Mouse (Mus musculus) left cerebral cortex, adult 9 months (tissue): ENCODE data around the gene Gpr12.
"Not testable (repeated sequence)": the region's sequence is repeated elsewhere in the genome, so short reads cannot be mapped to it uniquely, and the experiment has no call there.

ENCODE experiments used
- DNase-seq, 2 experiments: peaks; one replicate each; pipeline ENCODE4 v3.0.0; 2022; ENCODE audit warnings: low spot score in 2 of 2

Gene Gpr12

DNA sequence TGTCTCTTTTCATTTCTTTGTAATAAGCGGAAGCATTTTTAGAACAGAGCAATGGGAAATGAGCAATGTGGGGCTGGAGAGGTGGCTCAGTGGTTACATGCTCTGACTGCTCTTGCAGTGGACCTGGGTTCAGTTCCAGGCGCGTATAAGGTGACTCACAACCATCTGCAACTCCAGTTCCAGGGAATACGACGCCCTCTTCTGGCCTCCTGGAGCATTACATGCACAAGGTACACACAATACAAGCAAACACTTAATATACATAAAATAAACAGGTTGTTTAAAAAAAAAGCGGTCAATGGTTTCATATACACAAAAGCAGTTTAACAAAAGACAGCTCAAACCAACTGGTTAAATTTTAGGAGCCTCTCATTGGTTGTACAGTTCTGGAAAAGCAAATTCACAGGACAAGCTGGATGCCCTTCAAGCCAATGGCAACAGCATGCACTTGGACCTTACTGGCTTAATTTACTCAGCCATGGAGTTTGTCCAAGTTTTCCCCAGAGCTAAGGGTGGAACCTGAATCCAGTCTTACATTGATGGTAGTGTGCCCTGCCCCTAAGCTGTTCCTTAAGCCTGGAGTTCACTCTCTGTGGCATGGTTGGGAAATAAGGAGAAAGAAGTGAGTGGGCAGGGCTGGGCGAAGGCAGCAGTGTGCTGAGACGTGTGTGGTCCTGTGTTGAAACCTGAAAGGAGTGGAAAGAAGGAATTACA, 1.5 kb upstream of the Gpr12 start:
- DNase-seq, result no peak

DNA sequence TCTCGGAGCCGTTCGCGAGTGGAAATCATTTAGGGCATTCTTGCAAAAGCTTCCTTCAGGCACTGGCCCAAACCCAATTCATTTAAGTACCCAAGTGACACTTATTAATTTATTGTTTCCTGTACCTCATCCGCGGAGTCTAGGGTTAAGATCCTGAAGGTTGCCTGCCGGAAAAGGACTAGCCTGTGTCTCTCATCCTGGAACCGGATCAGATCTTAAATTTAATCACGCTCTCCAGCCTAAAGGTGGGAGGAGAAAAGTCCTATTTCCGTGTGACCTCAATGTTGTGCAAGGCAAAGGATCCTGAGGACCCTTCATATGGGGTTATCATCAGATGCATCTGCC, 240 bp upstream of the Gpr12 start:
- no peak for DNase-seq

DNA sequence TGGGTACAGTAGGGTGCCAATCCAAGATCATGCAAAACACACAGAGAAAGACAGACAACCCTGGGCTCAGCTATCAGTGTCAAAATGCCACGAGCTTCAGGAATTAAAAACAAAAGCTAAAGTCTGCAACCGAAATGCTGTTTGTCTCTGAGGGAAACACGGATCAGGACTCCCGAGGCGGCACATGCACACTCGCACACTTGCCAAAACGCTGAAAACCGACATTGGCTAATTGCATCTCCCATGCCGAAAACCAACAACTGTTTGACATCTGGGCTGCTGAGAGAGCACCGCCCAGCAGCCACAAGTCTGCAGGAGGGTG, 922 bp downstream of the Gpr12 start:
- DNase-seq, result peak in 1 of 2 experiments; percentile 22

DNA sequence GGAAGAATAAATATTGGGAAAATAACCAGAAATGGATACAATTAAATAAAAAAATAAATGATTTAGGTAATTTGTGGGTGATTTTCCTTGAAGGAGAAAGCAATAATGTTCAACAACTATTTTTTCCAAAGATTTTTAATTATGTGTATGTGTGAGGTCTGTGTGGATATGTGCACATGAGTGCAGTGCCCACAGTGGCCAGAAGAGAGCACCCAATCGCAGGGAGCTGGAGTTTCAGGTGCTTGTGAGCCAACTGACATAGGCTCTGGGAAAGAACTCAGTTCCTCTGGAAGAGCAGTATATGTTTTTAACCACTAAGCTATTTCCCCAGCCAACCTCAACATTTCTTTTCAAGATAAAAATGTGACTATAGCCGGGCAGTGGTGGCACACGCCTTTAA, 8.4 kb downstream of the Gpr12 start:
- no peak for DNase-seq

DNA sequence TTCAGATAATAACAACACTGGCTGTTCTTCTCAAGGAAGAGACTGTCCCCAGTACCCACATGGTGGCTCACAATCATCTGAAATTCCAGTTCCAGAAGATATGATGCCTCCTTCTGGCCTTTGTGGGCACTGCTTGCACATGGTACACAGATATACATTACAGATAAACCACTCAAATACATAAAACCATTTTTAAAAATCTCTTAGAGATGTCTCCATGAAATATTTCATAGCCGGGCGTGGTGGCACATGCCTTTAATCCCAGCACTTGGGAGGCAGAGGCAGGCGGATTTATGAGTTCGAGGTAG, 12.3 kb downstream of the Gpr12 start:
- DNase-seq, result not testable (repeated sequence)

DNA sequence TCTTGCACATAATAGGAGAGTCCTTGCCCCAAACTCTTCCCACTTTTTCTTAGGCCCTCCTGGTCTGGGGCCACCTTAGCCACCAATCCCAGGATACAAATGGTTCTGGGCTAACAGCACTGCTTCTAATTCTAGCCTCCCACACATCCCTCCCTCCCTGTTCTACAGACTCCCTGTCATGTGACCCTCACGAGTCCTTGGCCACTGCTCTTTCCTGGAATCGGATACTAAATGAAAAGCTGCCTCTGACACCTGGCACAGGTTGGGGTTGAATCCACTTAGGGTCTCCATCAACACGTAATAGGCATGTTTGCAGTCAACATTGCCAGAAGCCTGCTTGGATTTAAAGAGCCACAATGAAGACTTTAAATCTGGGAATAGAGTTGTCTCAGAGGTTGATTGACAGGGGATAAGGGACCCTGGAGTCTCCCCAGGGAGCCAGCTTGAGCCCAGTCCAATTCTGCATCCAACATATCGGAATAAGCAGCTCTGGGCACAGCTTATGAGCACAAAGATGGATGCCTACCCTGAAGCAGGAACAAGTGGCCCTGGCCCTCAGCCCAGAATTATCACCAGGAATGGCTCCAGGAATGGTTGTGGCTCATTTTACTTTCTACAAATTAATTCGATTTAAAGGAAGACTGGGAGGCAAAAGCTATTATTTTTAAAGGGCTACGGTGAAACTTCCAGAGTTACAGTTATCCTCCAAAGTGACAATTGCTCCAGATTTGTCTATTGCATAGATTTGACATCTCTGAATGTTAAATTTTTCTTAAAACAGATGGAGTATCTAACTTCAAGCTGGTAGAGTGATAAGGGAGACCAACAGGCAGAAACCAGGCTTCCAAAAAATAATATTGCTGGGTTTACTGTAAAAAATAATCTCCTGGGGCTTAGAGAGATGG, 13.0 kb downstream of the Gpr12 start:
- peak in 1 of 2 experiments; percentile 81 for DNase-seq

DNA sequence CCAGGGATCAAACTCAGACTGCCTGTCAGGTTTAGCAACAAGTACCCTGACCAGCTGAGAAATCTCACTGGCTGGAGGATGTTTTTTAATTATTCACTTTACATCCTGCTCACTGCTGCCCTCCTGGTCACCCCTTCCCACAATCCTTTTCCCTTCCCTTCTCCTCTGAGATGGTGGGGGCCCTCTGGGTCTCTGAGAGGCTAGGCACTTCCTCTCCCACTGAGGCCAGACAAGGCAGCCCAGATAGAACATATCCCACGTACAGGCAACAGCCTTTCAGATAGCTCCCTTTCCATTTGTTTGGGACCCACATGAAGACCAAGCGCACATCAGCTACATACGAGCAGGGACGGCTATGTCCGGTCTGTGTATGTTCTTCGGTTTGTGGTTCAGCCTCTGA, 14.9 kb downstream of the Gpr12 start:
- DNase-seq, result not testable (repeated sequence)

DNA sequence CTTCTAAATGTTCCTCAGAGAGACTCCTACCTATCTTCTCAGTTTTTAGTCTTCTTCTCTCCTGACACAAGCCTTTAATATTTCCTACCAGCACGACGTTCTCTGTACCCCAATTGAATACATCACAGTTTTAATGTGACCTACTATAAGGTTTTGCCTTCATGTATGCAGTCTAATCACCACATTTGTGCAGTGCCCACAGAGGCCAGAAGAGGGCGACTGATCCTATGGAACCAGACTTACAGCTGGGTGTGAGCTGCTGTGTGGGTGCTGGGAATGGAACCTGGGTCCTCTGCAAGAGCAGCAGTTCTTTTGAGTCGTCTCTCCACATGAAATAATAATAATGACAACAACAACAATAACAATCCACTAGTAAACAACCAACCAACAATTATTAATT, 18.0 kb downstream of the Gpr12 start:
- no peak for DNase-seq

DNA sequence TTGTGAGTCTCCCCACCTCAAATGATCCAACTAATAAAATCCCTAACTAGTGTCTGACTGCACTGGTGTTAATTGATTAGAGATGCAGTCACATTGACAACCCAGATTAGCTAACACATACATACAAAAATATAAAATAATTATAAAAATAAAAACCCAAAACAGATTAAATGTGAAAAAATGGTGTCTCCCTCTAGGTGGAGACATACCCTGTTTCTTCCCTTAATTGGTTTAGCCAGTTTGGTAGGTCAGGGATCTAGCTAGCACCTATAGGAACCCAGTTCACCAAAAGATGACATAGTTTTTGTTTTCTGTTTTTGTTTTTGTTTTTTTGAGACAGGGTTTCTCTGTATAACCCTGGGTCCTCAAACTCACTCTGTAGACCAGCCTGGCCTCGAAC, 20.8 kb downstream of the Gpr12 start:
- no peak for DNase-seq

DNA sequence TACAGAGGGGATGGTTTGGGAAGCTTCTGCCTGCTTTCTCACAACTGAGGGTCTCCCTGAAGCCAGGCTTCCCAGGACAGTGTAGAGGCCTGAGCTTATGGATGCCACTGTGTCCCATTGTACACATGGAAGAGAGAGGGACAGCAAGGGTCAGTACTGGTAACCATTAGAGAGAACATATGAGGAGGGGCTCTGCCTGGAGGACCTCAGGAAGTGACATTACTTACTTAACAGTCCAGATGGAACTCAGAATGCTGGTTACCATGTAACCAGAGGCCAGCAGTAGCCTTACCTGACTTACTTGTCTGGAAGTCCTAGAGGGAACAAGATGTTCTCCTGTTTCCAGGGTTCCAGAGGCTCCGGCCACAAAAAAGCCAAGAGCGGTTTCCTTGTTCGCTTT, 29.2 kb downstream of the Gpr12 start, which contains the start of gene Gm3415:
Gene Gm3415 (plus strand): TSS at position 301 of the 400 bp plus-strand sequence.
- DNase-seq, result not testable (repeated sequence)

DNA sequence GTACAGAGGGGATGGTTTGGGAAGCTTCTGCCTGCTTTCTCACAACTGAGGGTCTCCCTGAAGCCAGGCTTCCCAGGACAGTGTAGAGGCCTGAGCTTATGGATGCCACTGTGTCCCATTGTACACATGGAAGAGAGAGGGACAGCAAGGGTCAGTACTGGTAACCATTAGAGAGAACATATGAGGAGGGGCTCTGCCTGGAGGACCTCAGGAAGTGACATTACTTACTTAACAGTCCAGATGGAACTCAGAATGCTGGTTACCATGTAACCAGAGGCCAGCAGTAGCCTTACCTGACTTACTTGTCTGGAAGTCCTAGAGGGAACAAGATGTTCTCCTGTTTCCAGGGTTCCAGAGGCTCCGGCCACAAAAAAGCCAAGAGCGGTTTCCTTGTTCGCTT, 47.7 kb downstream of the Gpr12 start, which contains the start of gene Gm3409:
Gene Gm3409 (plus strand): TSS at position 301 of the 400 bp plus-strand sequence.
- DNase-seq, result not testable (repeated sequence)
